8 mouse cellular contexts compared by ENCODE assay signal in the genomic region with DNA sequence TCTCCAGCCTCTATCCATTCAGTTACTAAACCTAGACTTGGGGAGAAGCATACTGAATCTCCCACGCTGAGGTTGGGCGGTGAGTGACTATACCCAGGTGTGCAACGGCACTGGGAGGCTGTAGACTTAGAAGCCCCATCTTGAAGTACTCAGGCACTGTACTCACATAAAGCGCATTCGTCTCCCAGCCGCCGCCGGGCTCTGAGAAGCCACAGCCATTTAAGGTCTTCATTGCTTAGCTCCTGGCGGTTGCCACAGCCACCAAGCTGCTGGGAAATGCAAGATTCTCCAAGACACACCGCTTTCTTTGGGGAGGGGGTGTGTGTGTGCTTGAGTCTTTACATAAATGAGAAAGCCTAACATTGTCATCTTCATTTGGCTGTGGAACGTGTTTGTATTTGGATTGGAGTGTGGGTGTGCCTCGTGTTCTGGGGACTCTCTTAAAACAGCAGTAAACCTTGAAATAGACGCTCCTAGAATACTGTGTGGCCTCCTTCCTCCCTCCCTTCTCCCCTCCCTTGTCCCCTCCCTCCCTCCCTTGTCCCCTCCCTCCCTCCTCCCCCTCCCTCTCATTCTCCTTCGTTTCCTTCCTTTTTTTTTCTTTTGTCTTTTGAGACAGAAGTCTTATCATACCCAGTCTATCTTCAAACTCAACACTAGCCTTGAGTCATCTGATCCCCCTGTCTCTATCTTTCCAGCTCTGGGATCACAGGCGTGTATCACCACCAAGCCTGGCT.
DNase-seq lines count a peak whose midpoint lies in the region; ATAC-seq and TF ChIP-seq lines count a peak whose summit lies in the region.

No protein-coding gene starts in this region.

- no peaks in the 10 kb centered on the region for H3K27me3 ChIP-seq in intestine, embryonic 16.5 days (replicated peaks; ENCODE audit: control insufficient read depth, insufficient read depth, low read length)
- H3K27me3 ChIP-seq in midbrain, embryonic 11.5 days (ENCODE audit: control insufficient read depth, insufficient read depth, low read length): no peaks in the 10 kb centered on the region

- DNase-seq in layer of hippocampus, adult 2 months (ENCODE audit: low spot score in 2 of 2): peak in 1 of 2 experiments; percentile 23
- DNase-seq in layer of hippocampus, postnatal 36 days: no peak
- peak; percentile 50 to 68 for DNase-seq in right cerebral cortex, adult 2 months (ENCODE audit: low spot score in 2 of 2)
- DNase-seq in midbrain, embryonic 11.5 days (ENCODE audit: low spot score, missing footprints): no peak
- no peak for DNase-seq in embryo, embryonic 10.5 days (ENCODE audit: low spot score)
- DNase-seq in urinary bladder, adult 2 months (ENCODE audit: low spot score): no peak

- TF ChIP-seq CTCF in layer of hippocampus, adult 2 months (conservative IDR thresholded peaks at IDR 0.05): no peak
- TF ChIP-seq CTCF in bone marrow, adult 2 months (IDR thresholded peaks at IDR 0.05; ENCODE audit: control insufficient read depth, insufficient read depth, low read length): no peak

- no peak overlapping the region for H3K9ac ChIP-seq in intestine, embryonic 16.5 days (ENCODE audit: low read depth, low read length)
- no peak overlapping the region for H3K9ac ChIP-seq in midbrain, embryonic 11.5 days (ENCODE audit: low read length)

- H3K4me2 ChIP-seq in intestine, embryonic 16.5 days (ENCODE audit: low read depth, low read length): no peak overlapping the region
- no peak overlapping the region for H3K4me2 ChIP-seq in midbrain, embryonic 11.5 days

- no peaks in the 10 kb centered on the region for H3K36me3 ChIP-seq in intestine, embryonic 16.5 days (ENCODE audit: control insufficient read depth, insufficient read depth, low read length)
- H3K36me3 ChIP-seq in midbrain, embryonic 11.5 days (ENCODE audit: control insufficient read depth, insufficient read depth, low read length): no peaks in the 10 kb centered on the region

- no peaks in the 10 kb centered on the region for H3K9me3 ChIP-seq in intestine, embryonic 16.5 days (ENCODE audit: control insufficient read depth, low read length)
- no peaks in the 10 kb centered on the region for H3K9me3 ChIP-seq in midbrain, embryonic 11.5 days (ENCODE audit: control insufficient read depth, low read length)

- ATAC-seq in intestine, embryonic 16.5 days: peak; percentile 65
- no peak for ATAC-seq in midbrain, embryonic 11.5 days (ENCODE audit: low FRiP score)

- WGBS in bone marrow, adult 2 months: 37% methylated on average over 15 of the region's 15 CpGs
- WGBS in intestine, embryonic 16.5 days: 38% methylated on average over 15 of the region's 15 CpGs
- 78% methylated on average over 15 of the region's 15 CpGs for WGBS in midbrain, embryonic 11.5 days

- H3K4me3 ChIP-seq in layer of hippocampus, adult 2 months: no peak overlapping the region
- H3K4me3 ChIP-seq in bone marrow, adult 2 months (replicated peaks; ENCODE audit: control insufficient read depth, low read depth, low read length): no peak overlapping the region
- H3K4me3 ChIP-seq in intestine, embryonic 16.5 days (ENCODE audit: low read length): no peak overlapping the region
- no peak overlapping the region for H3K4me3 ChIP-seq in midbrain, embryonic 11.5 days (ENCODE audit: low read depth, low read length)

- no peak for TF ChIP-seq POLR2A in bone marrow, adult 2 months (IDR thresholded peaks at IDR 0.05; ENCODE audit: borderline replicate concordance, control insufficient read depth, low read depth, low read length)

- peak overlapping the region; percentile 59; the same call in 1 of the 2 replicates for H3K27ac ChIP-seq in layer of hippocampus, adult 2 months
- peak overlapping the region; percentile 29; the same call in 1 of the 2 replicates for H3K27ac ChIP-seq in bone marrow, adult 2 months (ENCODE audit: control insufficient read depth, insufficient read depth, low read depth, low read length, poor library complexity)
- no peak overlapping the region for H3K27ac ChIP-seq in intestine, embryonic 16.5 days (ENCODE audit: low read length)
- H3K27ac ChIP-seq in midbrain, embryonic 11.5 days (ENCODE audit: low read depth, low read length): no peak overlapping the region

- peaks cover 3% of the 10 kb centered on the region for H3K4me1 ChIP-seq in bone marrow, adult 2 months (ENCODE audit: control insufficient read depth, insufficient read depth, low read length)
- H3K4me1 ChIP-seq in intestine, embryonic 16.5 days (ENCODE audit: control insufficient read depth, insufficient read depth, low read length): peaks cover 20% of the 10 kb centered on the region
- no peaks in the 10 kb centered on the region for H3K4me1 ChIP-seq in midbrain, embryonic 11.5 days (ENCODE audit: control insufficient read depth, insufficient read depth, low read length)

Comparison
In these comparisons a context has a peak if more than half of its experiments do, and no peak if none do; other contexts are left out.
1. DNase-seq: peak in right cerebral cortex, adult 2 months (2 of 2); none in layer of hippocampus, postnatal 36 days (0 of 2), midbrain, embryonic 11.5 days (single experiment), embryo, embryonic 10.5 days (single experiment) and urinary bladder, adult 2 months (single experiment).
2. H3K27ac ChIP-seq: peak in layer of hippocampus, adult 2 months (single experiment) and bone marrow, adult 2 months (single experiment); none in intestine, embryonic 16.5 days (single experiment) and midbrain, embryonic 11.5 days (single experiment).